Mouse (Mus musculus): ENCODE results near the gene Smim22. TPM values are rescaled to one million over a fixed set of nuclear protein-coding genes. Genes with fewer than 3 reads are reported as not detected.

Smim22 gene
- total RNA-seq, 1 experiment from 2014 or later, result not detected

Other genes starting within 250 kb of the Smim22 start
- gene Cdip1, start 217.0 kb upstream of the Smim22 start, total RNA-seq (2017), result 16.2 and 17.2 TPM in 2 replicates
- gene 4930562C15Rik, start 171.9 kb upstream of the Smim22 start, total RNA-seq (2017), result not detected in 2 replicates
- gene Ubald1, start 127.0 kb upstream of the Smim22 start, total RNA-seq (2017), result 19.6 and 25.8 TPM in 2 replicates
- gene Mgrn1, start 121.0 kb upstream of the Smim22 start, total RNA-seq (2017), result 11.2 and 13.5 TPM in 2 replicates
- gene Nudt16l1, start 68.5 kb upstream of the Smim22 start, total RNA-seq (2017), result 11.5 and 17.5 TPM in 2 replicates
- 16.4 and 25.4 TPM in 2 replicates for gene Anks3, start 43.1 kb upstream of the Smim22 start, total RNA-seq (2017)
- not detected in 2 replicates for gene Sept12, start 9.4 kb upstream of the Smim22 start, total RNA-seq (2017)
- 6.7 and 10.7 TPM in 2 replicates for gene Rogdi, start 6.3 kb downstream of the Smim22 start, total RNA-seq (2017)
- 89.6 and 95.6 TPM in 2 replicates for gene Glyr1, start 42.6 kb downstream of the Smim22 start, total RNA-seq (2017)
- gene Ubn1, start 42.8 kb downstream of the Smim22 start, total RNA-seq (2017), result 50.9 and 67.4 TPM in 2 replicates
- 0.10 TPM in 1 of 2 replicates, not detected in the other for gene Ppl, start 125.1 kb downstream of the Smim22 start, total RNA-seq (2017)
- gene Sec14l5, start 139.8 kb downstream of the Smim22 start, total RNA-seq (2017), result not detected in 2 replicates
- gene Nagpa, start 196.7 kb downstream of the Smim22 start, total RNA-seq (2017), result 36.0 and 38.9 TPM in 2 replicates
- gene AU021092, start 215.0 kb downstream of the Smim22 start, total RNA-seq (2017), result not detected in 2 replicates
- 21.5 and 23.6 TPM in 2 replicates for gene Alg1, start 226.3 kb downstream of the Smim22 start, total RNA-seq (2017)
- gene Eef2kmt, start 248.7 kb downstream of the Smim22 start, total RNA-seq (2017), result 16.9 and 30.5 TPM in 2 replicates